Mouse (Mus musculus) embryo, embryonic 9.5 days (tissue): Measurements from ENCODE around the gene Prn.

ENCODE experiments used
- DNase-seq: peaks from one replicate; pipeline ENCODE4 v3.0.0-alpha.2; 2017; ENCODE audit errors: extremely low spot score

Prn gene

GRCm38 (mm10) chr2:131906846-131907245, 2.9 kb upstream of the Prn start:
- DNase-seq: no peak

DNA sequence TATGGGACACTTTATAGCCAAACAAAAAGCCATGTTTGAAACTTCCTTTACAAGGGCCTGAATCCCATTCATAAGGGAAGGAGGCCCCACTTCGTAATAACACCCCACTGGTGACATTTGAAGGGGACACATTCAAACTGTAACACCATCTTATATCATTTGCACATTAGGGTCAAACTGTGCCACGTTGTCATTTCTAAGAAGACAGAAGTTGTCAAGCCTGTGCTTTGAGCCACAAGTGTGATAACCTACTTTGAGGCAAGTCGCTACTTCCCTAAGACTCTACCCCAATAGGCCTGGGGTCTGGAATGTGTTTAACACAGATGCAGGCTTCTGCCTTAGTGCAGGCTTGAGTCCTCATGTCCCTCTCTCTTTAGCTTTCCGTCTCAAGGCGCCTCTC, 2.4 kb upstream of the Prn start:
- DNase-seq: no peak

DNA sequence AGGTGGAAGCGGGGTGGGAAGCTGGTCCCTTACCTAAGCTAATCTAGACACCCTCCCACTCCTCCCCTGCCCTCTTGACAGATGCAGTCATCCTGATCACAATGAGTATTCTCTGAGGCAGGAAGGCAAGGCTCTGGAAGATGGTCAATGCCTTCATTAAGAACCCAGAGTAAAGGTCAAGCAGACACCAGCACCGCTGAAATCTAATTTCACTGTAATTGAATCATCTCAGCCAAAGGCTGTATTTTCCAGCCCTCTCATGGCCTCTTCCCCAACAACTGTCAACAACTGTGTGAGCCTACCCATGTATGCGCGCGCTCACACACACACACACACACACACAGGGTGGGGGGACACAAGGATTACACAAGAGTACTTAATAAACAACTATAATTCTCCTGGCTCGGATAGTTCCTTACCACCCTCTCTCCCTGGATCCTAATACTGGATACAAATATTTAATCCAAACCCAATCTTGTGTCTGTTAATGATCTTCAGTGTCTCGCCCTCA, 1.4 kb upstream of the Prn start:
- no peak for DNase-seq

DNA sequence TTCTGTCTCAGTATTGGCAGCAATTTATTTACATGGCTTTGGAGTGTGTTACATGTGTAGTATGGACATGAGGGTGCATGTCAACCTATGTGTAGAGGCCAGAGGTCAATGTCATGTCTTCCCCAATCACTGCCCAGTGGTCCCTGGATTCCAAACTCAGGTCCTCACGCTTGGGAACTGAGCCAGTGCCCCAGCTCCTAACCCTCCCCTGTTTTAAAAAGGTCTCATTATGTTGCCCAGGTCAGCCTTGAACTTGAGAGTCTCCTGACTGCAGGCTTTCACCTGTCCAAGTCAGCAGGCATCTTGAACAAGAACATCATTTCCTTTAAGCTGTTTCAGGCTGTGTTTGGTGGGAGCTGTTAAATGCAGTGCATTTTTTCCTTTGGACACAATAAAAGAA, 851 bp upstream of the Prn start:
- no peak for DNase-seq

DNA sequence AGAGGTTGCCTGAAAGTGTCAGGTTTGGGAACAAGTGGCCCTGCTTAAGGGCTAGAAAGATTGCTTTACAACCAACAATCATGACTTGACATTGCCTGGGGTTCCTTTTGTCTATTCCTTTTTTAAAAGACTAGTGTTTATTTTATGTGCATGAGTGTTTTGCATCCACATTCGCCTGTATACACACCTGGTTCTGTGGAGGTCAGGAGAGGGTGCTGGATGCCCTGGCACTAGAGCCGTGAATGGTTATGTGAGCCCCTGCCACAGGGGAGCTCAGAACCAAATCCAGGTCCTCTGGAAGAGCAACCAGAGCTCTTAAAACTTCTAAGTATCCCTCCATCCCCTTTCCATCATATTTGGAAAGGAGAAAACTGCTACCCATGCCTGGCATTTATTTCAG, 1.1 kb downstream of the Prn start:
- DNase-seq: no peak

GRCm38 (mm10) chr2:131911341-131911740, 1.6 kb downstream of the Prn start:
- no peak for DNase-seq

- DNase-seq: no peak
These were observed 2.9 kb downstream of the Prn start for GRCm38 (mm10) chr2:131912526-131913258.

DNA sequence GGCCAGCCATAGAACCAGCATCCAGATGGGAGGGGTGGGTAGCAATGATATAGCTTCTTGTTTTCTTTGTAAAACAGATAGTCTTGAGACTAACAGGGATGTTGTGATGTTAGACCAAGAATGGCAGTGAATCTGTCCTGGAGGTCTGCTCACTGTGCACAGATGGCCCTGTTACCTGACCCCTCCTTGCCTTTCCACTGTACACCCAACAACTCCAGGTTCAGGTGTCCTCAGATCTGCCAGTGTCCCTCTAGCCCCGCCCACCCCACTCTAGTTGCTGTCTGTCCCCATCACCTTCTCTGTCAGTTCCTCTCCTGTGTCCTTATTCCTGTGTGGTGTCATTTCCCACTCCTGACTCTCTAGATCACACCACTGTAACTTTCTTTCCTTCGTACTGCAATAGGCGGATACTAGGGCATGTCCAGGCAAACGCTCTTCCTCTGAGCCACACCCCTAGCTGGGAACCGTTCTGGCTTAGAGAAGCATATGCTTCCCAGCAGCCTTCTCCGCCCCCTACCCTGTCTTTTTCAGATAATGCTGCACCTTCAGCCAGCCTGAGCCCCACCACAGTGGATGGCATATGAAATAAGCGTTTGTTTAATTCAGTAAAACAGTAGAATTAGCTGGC, 22.6 kb downstream of the Prn start:
- no peak for DNase-seq

- DNase-seq: no peak
These were observed 23.3 kb downstream of the Prn start for GRCm38 (mm10) chr2:131933013-131933412.

GRCm38 (mm10) chr2:131933598-131933997, 23.8 kb downstream of the Prn start:
- no peak for DNase-seq

GRCm38 (mm10) chr2:131934243-131934642, 24.5 kb downstream of the Prn start:
- no peak for DNase-seq

DNA sequence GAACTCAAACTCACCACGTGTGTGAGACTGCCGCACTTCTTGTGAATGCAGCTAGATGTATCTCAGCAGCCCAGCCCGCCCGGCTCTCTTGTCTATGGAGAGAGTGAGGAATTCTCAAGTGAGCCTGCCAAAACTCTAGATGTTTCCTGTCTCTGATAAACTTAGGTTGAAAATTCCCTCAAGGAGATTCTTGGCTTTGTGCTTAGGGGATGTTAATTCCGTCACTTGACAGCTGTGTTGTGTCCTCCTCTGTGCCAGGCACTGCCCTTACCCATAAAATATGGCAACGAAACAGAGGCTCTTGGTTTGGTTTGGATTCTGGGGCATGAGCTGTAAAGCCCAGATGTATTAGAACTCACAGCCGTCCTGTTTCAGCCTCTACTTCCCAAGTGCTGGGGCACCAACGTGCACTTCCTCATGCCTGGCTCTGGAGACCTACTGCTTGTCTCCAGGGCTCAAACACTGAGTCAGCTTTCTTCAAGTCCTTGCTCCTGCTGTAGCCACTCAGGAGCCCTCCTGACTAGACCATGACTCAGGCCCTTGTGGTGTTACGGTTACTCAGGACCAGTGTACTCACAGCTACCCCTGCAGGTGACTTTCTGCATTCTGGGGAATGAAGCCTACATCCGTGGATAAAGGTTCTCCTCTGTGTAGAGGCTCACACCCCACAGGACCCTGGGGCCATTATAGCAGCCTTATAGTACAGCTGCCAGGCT, 25.8 kb downstream of the Prn start:
- DNase-seq: no peak

DNA sequence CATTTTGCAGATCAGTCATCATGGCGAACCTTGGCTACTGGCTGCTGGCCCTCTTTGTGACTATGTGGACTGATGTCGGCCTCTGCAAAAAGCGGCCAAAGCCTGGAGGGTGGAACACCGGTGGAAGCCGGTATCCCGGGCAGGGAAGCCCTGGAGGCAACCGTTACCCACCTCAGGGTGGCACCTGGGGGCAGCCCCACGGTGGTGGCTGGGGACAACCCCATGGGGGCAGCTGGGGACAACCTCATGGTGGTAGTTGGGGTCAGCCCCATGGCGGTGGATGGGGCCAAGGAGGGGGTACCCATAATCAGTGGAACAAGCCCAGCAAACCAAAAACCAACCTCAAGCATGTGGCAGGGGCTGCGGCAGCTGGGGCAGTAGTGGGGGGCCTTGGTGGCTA, 26.7 kb downstream of the Prn start:
- no peak for DNase-seq

DNA sequence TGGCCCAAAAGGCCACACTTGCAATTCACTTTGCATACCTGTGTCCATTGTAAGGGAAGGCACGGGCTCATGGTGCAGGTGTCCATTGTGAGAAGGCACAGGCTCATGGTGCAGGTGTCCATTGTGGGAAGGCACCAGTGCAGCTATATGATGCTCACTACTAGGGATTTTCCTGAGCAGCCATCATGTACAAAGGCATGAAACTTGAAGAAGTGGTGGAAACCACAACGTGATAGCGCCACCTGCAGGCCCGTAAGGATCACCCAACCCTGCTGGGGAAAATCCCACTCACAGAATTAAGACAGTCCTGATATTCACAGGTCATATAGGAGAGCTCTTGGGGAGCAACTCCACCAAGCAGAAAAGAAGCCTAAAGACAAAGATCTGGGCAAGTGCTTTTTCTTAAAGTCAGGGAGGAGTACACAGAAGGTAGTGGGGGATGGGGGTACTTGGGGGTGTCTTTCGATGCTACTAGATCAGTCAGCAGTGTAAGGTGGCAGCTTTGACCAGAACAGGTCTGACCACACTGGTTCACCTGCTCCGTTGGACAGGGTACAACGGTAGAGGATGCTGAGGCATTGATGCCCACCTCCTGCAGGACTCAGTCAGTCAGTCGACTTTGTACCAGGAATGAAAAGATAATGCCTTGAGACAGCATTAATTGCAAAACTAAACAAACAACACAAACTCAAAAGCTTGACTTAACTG, 29.8 kb downstream of the Prn start:
- DNase-seq: no peak

DNA sequence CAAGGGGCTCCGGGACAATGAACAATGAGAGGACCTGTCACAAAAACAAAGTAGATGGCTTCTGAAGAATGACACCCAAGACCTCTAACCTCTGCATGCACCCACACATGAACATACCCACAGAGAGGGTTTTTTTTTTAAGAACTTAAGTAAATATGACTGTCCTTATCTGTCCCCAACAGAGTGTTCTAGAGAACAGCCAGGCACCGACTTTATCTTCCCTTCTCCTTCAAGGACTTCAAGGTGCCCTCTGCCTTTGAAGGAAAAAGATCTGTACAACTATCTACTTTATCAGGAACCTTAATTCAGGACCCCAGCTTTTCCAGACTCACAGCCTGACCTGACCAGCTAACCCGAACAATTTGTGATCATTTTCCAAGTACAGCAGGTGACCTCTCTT, 30.7 kb downstream of the Prn start:
- DNase-seq: no peak

GRCm38 (mm10) chr2:131941501-131941900, 31.7 kb downstream of the Prn start:
- DNase-seq: no peak

GRCm38 (mm10) chr2:131944370-131944769, 34.6 kb downstream of the Prn start:
- DNase-seq: no peak

GRCm38 (mm10) chr2:131945225-131945624, 35.5 kb downstream of the Prn start:
- DNase-seq: no peak

GRCm38 (mm10) chr2:131945765-131946164, 36.0 kb downstream of the Prn start:
- DNase-seq: no peak

DNA sequence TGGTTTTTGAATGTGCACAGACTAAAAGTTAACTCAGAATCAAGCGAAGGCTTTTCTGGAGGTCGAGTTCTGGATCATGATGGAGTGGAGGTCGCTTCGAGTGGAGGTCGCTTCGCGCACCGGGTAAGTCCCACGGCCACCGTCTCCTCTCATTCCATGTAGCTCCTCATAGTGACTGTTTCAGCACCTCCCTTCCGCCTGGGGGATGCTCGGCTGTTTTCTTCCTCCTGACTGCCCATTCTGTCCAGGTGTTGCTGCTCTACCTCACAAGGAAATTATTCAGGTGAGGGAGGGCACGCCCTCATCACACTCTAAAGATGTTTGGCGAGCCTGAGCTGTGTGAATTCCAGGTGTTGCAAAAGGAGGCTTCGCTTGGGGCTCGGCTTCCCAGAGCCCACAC, 36.6 kb downstream of the Prn start:
- DNase-seq: no peak

DNA sequence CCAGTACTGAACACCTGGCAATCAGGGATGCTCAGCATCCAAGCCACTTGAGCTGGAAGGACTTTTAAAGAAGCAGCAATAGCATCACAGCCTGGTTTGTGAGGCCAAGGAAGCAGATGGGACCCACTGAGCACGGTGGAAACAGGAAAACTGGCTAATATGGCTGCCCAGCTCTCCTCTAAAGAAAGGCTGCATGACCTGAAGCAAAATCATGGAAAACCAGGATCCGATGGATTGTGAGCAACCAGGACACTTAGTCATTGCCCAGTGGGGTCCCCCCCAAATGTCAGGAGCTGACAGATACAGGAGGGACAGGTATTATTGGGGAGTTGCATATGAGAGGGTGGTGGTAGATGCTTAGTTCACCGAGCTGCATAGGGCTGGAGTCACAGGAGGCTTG, 38.4 kb downstream of the Prn start:
- DNase-seq: no peak

- DNase-seq: no peak
These were observed 39.3 kb downstream of the Prn start for GRCm38 (mm10) chr2:131948916-131949639.
